Mouse (Mus musculus) testis, adult 2 months (tissue): ENCODE measurements around the gene Ntn4.

Experiments used
- CTCF ChIP-seq: fragments of 200-500 bp; IDR thresholded peaks from 2 replicates; pipeline ENCODE4 v1.5.1; 2012; ENCODE audit warnings: low read depth, mild to moderate bottlenecking, inconsistent platforms, low read length, moderate library complexity; ENCODE audit not compliant: control insufficient read depth, insufficient read depth, insufficient replicate concordance
- POLR2A ChIP-seq: fragments of 200-500 bp; IDR thresholded peaks from 2 replicates; pipeline ENCODE4 v1.6.1; 2012; ENCODE audit warnings: low read depth, mild to moderate bottlenecking, inconsistent platforms, low read length, moderate library complexity; ENCODE audit not compliant: control insufficient read depth

GRCm38 (mm10) chr10:93683896-93684295 is 43.4 kb downstream of the Ntn4 start:
- TF ChIP-seq POLR2A (no peak), CTCF (no peak)
